Mouse (Mus musculus) layer of hippocampus, adult 11-12 months (tissue): ENCODE results near the gene Ccnb1.
"Not testable (repeated sequence)": the region's sequence is repeated elsewhere in the genome, so short reads cannot be mapped to it uniquely, and the experiment has no call there.

ENCODE experiments used
- DNase-seq: peaks from one replicate; pipeline ENCODE4 v3.0.0; 2022; ENCODE audit warnings: low spot score

The Ccnb1 gene

DNA sequence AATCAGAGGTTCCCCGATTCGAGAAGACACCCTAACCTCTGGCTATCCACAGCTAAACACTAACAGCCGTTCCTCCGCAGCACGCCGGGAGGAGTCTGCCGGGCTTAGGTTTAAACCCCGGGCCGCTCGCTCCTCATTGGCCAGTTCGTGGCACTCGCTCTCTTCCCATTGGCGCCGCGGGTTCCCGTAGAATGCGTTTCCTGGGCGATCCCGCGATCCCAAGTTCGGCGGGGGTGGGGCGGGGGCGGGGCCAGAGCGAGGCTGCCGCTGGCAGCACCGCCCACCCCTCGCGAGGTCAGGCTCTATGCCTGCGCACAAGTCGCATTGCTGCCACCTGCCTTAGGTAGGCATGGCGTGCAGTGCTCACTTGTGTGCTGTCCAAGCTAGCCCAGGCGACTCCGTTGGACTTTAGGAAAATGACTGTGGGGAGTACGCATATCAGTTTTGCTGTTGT, at the start of gene Ccnb1:
Gene Ccnb1, minus strand, starts transcription at position 157 of the 454 bp plus-strand sequence.
- DNase-seq, result peak; percentile 87

DNA sequence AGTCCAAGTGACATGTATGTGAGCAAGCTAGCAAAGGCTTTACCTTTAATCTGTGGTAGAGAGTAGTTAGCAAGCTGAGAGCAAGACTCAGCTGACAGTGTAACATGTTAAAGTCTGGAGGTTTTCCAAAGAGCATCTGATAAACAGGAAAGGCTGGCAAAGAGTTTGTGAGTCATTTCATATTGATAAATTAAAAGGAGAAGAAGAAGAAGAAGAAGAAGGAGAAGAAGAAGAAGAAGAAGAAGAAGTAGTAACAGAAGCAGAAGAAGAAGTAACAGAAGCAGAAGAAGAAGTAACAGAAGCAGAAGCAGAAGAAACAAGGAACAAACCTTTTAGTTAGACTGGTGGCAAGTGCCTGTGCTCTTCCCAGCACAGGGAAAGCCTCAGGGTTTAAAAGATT, 48.4 kb upstream of the Ccnb1 start:
- DNase-seq, result no peak

DNA sequence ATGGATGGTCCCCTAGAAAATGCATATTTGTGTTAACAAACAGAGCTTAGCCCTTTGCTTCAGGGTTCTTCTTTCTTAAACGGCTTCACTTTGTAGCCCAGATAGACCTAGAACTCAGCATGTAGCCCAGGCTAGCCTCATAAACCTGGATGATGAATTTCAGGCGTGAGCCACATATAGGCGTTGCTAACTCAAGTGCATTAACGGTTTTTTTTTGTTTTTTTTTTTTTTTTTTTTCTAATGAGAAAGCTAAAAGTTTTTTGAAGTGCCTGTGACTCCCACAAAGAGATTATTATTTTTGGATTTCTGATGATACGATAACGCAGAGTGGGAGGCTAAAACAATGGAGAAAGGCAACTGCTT, 47.3 kb upstream of the Ccnb1 start:
- DNase-seq, result no peak

DNA sequence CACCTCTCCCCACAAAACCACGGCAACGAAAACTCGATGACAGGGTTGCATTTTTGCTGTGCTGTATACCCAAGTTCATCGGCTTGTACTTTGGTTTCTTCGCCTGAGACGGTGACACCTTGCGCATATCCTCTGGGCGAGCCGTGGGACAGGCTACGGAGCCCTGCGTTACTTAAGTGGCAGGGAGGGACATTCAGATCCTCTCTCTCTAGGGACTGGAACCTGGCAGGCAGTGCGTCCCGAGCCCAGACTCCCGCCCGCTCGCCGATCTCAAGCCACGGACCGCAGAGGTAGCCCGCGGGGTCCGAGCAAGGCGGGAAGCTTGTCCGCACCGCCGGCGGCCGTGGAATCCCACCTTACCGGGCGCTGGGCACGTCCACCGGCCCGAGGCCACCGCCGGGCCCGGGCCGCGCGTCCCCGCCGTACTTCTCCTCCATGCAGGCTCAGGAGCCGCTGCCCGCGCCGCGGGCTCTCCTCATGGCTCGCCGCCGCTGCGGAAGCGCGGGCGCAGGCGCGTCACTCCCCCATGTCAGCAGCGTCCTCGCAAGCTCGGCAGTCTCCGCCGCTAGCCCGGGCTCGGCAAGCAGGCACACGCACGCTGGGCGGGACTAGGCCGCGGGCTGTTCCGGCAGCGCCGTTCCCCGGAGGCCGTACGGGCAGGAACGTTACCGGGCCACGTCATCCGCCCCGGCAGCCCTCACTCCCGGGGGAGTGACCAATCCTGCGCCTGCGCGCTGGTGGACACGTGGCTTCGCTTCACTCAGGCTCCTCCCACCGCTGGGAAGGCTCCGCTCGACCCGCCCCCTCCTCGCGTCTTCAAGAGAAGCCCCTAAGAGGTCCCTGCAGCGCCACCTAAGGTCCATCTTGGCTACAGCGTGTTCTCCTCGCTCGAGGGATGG, 46.6 kb upstream of the Ccnb1 start, which contains the start of gene Slc30a5:
Gene Slc30a5, minus strand, starts transcription at position 687 of the 899 bp plus-strand sequence.
- peak; percentile 99 for DNase-seq

DNA sequence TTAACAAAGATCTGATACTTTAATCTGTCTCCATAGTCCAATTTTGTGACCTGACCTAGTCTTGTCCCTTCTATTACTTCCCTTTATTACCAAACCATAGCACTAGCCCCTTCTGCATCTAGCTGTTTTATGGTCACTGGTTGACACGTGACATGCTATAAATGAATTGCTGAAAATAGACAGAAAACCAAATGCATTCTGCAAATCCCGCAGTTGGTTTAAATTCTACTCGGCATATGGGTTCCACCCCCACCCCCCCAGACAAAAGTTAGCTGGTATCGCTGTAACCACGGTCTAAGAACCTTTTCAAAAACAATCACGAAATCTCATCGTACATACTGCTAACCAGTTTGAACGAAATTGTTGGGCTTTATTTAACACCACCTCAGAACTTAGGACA, 45.8 kb upstream of the Ccnb1 start:
- DNase-seq, result no peak

DNA sequence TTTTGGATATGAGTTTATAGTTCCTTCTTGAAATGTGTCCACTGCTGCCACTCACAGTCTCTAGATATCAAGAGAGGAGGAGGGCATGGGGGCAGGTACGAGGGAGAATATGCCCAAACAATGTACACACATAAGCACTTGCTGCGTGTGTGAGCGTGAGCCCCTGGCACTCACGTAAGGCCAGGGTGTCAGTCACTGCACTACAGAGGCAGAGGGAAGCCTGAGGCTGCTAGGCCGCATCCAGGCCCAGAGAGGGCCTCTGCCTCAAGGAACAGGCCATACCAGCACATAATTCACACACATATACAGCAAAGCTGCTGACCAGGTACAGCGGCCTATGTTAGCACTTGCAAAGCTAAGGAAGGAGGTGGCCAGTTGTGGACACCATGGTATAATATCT, 44.8 kb upstream of the Ccnb1 start:
- DNase-seq, result no peak

DNA sequence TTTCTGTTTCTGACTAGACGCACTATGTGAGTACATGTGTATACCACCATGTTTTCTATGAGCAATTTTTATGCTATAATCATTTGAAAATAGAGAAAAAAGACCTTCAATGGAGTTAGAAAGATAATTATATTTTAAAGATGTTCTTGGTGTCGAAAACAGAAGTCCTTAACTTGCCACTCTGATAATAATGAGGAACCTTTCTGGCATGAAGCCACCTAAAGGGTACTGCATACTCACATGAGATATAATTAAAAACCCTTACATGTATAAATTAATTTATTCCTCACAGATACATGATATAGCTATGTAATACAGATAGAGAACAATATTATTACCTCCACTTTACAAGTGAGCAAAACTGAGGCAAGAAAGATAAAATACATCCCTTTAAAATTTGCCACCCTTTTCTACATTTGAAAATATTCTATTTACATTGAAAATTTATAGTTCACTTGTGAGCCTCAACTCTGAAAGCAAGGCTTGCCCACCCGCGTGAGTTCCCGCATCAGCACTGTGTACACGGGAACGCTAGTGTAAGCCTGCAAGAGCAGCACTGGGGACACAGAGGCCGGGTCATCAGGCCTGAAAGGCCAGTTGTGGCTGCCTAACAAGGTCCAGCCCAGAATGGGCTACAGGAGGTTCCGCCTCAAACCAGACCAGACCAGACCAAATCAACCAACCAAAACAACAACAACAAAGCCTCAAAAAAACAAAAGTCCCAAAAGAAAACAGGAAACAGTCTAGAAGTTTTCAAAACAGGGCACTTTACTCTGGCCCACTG, 39.4 kb upstream of the Ccnb1 start:
- no peak for DNase-seq

DNA sequence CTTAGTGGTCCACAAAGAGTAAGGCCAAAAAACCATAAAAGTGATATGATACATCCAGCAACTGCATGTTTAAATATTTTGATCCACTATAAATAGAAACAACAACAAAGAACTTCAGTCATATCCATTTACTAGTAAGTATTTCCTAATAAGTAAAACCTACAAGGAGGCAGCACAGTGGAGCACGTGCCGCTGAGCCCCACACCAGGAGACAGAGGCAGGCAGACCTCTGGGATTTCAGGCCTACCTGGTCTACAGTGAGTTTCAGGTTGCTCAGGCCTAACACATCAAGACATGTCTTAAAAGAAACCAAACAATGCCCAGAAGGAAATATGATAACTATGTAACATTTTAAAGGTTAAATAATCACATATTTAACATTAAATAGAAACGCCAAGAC, 38.5 kb upstream of the Ccnb1 start:
- DNase-seq, result no peak

DNA sequence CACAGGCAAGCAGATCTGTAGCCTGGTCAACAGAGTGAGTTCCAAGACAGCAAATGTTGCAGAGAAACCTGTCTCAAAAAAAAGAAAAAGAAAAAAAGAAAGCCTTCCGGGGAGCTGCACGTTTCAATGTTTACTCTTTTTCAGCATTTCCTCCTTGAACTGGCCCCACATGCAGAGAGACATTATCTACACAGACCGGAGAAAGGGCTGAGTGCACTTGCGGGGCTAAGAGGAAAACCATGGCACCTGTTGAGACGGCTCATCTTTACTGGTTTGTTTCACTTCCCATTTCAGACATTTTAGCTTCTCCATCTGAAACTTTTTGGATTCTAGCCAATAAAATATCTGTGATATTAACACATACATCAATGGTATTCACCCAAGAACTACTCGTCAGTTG, 37.9 kb upstream of the Ccnb1 start:
- no peak for DNase-seq

DNA sequence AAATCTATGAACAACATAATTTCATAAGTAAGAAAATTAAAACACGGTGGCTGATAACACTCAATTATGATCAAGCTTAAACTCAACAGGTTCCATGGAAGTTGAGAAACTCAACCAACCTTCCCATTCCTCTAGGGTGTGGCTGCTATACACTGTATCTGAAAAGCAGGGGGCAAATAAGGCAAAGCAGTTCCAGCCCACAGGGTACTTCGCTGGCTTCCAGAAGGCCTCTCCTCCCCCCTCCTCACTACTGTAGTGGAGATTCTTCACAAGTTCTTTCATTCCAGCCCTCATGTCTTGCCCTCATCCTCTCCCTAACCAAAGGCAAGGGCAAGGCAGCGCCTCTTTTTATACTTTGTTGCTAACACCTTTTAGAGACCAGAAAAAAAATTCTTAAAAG, 37.5 kb upstream of the Ccnb1 start:
- no peak for DNase-seq

DNA sequence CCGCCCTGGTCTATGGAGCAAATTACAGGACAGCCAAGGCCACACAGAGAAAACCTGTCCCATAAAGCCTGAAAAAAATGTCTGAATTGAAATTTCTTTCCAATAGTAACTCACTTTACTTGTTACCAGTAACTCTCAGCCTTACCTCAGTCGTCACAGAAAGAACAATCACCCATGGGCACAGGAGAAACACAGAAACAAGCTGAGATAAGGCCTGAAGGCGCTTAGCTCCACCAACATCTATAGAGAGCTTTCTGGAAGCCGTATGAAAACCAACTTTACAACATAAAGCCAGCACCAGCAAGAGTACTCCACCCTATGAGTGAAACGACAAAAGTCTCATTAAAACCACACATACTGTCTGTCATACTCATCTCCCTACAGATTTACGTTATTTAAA, 28.1 kb upstream of the Ccnb1 start:
- no peak for DNase-seq

DNA sequence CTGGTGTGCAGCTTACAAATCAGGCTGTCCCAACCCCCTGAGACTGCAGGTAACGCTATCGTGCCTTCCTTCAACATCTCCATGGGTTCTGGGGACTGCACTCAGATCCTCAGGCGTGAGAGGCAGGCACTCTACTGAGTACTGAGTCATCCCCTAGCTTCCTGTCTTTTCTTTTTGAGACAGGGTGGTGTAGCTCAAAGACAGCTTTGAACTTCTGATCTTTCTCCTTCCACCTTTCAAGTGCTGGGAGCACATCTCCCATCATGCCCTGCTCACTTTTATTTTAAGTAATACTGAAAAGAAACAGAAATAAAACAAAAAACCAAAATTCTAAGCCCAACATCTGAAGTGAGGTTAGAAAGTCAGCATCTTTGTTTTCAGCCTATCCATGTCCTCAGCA, 19.4 kb upstream of the Ccnb1 start:
- no peak for DNase-seq

DNA sequence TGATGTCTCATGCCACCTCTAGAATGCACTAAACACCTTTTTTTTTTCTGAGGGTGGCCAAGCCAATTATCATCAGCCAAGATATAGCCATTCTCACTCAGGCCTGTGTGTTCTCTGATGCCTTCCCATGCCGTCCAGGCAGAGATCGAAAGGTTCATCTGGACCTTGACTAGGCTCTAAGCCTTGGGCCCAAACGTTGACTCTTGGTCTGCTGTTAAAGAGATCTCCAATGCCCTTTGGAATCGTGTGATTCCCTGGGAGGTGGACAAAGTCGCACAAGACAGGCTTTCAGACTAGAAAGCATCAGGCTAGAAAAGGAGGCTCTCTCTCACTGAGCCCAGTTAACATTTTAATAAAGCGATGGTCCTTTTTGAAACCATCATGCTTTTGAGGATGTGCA, 10.8 kb upstream of the Ccnb1 start:
- no peak for DNase-seq

DNA sequence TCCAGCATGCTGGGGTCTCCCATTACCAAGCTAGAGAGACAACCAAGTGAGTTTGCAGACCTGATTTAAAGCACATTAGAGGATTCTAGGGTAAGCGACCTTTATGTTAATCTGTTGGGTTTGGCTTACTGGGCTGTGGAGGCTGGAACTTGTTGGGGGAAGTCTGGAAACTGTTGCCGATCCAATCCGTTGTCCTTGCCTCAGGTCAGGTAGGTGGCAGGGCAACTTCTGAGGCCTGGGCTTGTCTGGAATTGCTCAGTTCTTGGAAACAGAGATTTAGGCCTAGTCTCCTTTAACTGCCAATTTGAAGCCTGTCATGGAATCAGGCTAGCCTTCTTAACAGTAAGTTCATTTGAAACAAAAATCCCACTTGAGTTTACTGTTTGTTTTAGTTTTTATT, 2.7 kb upstream of the Ccnb1 start:
- DNase-seq, result no peak

DNA sequence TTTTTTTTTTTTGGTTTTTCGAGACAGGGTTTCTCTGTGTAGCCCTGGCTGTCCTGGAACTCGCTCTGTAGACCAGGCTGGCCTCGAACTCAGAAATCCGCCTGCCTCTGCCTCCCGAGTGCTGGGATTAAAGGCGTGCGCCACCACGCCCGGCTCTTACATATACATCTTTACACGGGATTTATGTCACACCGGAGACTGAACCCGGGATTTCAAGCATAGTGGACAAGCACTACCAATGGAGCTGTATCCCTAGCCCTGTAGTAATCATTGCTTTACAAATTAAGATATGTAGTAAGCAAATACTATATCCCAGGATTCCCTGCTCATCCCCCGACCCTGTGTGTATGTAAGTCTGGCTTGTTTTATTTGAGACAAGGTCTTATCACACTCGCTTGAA, 1.7 kb upstream of the Ccnb1 start:
- not testable (repeated sequence) for DNase-seq

DNA sequence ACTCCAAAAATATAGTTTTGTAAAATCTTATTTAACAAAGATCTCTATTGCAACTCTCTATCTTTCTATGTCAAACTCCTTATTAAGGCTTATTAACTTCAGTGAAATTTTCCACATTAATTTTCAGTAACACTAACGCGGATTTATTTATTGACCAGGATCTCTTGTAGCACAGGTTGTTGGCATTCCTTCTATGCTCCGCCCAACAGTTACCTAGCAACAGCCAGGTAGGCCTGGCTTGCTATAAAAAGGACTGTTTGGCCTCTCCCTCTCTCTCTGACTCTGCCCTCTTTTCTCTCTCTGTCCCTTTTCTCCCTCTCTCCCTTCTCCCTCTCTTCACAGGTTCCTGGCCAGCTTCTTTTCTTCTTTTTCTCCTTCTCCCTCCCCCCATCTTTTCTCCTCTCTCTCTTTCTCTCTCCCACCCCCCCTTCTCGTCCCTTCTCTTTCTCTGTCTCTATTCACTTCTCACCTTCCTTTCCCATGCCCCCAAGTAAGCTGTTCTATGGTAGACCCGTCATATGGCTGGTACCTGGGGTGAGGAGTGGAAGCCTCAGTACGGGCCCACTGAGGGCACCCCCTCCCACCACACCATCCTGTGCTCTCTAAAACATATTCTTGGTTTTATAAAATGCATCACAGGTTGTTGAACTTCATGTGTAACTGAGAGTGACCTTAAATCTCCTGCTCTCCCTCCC, 1.1 kb upstream of the Ccnb1 start:
- no peak for DNase-seq

DNA sequence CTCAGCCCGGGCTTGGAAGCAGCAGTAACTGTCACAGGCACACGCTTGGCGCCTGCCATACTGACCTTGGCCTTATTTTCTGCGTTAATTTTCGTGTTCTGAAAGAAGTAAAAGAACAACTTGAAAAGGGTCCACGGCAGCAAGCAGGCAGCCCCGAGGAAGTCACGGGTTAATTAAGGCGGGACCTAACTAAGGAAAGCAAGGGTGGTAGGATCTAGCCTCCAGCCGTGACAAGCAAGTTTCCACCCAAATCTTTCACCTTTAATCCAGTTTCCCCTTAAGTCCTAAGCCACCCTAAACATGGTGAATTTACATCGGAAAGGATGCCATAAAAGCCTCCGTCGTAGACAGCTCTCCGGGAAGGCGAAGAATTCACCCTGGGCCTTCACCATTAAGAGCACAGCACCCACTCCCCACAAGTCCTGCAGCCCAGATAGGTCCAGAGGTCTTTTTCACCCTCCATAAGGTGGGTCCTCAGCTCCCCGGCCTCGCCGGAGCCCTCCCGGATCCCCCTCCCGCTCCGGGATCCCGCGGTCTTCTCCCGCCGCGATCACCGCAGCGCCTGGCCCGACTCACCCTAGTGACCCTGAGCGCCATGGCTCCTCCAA, 460 bp downstream of the Ccnb1 start:
- no peak for DNase-seq

DNA sequence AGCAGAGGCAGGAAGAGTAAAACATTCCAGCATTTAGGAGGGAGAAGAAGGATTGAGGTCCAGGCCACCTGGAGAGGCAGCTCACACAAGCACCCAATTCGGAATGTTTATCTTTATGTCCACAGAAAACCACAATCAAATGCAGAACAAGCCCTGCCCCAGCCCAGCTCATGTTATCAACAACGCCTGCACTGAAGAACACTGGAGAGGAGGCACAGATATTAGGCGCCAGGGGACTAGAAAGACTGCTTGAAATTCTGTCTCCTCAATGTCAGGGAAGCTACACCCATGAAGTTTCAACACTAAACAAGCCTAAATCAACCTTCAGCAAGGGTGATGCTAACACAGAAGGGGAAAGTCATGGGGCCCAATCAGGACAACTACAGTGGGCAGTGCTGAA, 8.9 kb downstream of the Ccnb1 start:
- DNase-seq, result no peak

DNA sequence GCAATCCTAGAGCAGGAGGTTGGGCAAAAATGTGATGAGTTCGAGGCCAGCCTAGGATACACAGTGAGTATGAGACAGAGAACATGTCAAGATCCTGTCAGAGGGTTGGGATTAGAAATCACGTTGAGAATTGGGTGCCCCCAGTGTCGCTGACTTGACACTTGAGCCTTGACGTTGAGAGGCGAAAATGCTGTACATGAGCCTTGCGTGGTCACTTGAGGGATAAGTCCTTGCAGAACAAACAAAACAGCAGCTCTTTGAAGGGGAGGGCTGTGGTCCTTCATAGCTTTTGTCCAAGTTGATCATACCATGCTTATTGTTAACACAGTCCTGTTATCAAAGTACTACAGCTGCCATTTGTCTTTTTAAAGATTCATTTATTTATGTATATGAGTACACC, 9.7 kb downstream of the Ccnb1 start:
- DNase-seq, result no peak

DNA sequence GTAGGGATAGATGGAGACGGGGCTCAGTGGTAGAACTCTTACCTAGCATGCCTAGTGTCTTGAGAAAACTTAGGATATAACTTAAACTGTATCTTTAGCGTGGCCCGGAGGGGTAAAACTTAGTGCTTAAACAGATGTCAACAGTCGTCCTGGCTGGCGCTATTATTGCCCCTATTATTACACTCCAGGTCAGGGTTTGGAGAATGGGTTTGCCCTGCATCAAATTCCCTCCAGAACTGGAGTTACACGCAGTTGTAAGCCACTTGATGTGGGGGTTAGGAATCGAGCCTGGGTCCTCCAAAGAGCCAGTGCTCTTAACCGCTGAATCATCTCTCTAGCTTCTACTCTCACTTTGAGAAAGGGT, 10.3 kb downstream of the Ccnb1 start:
- DNase-seq, result no peak

DNA sequence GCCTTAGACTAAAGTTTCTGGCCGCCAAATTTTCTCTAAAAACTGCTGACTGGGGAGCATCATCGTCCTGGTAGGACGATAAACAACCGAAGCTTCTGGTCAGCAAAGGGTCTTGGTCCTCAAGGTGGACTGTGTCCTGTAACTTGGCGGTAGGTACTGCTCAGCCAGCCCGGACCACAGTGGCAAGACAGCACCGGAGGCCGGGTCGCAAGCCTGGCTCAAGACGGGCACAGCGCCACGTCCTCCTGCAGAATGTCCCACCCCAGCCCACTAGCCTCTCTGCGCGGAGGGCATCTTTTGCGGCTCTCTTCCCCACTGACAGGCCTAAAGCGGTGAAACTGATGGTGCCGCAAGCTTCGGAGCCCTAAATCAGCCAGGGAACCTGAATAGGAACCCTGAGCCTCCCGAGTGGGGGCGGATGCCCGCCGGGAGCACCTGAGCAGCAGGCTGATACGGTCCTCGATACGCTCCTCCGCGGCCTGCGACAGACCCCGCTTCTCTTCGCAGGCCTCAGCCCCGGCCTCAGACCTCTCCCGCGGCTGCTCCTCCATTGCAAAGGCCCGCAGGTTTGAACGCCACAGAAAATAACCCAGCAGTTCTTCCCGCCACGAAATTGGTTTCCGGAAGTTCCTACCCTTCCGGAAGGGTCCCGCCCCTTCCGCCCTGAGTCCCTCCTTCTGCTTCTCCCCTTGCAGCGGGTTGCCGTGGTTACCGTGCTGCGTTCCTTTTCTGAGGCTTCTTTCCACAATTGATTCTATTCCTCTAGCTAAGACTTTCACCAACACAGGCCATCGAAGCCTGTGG, 10.9 kb downstream of the Ccnb1 start, which contains the start of gene Cenph:
Gene Cenph, minus strand, starts transcription at position 648 of the 804 bp plus-strand sequence.
- peak; percentile 83 for DNase-seq
